Mouse (Mus musculus): ENCODE results near the gene Afg3l1.
"Not testable (repeated sequence)": the region's sequence is repeated elsewhere in the genome, so short reads cannot be mapped to it uniquely, and the experiment has no call there.

Afg3l1 gene

DNA sequence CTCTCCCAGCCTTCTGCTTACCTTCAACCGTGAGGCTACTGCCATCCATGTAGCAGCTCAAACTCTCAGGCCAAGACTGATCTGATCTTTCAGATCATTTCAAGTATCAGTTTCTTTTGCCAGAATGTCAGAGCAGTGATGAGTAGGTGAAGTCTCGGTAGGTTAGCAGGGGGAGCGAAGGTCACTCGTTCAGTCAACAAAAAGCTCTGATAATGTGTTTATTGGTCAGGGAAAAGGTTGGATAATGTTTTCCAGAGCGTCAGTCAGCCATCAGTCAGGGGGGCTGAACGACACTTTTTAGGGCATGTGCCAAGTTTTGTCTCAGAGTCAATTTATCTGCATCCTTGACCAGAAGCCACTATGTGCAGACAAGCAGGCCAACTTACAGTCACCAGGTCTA is 4.7 kb upstream of the Afg3l1 start:
- not testable (repeated sequence) for DNase-seq

- not testable (repeated sequence) for DNase-seq
These were observed 3.2 kb upstream of the Afg3l1 start for GRCm38 (mm10) chr8:123474549-123474948.

DNA sequence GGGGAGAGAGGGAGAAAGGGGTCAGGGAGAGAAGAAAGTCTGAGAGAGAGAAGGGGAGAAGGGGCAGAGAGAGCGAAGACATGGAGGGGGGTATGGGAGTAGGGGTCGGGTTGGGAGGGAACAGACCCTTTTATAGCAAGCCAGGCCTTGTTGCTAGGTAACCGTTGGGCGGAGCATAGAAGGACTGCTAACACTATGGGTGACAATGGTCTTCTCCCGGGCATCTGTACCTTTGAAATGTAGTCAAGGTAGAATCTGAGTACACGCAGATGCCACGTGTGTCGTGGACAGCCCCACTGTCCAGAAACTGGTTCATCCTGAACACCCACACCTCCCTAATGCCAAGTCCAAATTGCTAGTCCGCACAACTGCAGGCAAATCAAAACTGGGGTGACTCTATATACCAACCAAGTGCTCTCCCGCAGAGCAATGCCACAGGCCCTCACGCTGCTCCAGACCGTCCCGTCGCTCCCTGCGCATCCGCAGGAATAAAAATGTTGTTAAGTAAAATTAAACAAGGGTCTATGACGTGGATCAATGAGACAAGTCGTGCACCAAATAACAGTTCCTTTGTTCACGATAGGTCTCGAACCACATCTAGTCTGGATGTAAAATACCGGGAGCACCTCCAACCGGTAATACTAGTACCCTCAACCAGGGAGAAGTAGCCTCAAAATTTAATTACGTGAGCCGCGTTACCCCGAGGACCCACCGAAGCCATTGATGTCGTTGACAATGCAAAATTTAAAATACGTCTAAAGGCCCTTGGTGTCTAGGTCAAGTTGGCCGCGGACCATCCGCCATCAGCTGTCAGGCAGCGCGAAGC is 579 bp upstream of the Afg3l1 start:
- DNase-seq: peak; percentile 39

DNA sequence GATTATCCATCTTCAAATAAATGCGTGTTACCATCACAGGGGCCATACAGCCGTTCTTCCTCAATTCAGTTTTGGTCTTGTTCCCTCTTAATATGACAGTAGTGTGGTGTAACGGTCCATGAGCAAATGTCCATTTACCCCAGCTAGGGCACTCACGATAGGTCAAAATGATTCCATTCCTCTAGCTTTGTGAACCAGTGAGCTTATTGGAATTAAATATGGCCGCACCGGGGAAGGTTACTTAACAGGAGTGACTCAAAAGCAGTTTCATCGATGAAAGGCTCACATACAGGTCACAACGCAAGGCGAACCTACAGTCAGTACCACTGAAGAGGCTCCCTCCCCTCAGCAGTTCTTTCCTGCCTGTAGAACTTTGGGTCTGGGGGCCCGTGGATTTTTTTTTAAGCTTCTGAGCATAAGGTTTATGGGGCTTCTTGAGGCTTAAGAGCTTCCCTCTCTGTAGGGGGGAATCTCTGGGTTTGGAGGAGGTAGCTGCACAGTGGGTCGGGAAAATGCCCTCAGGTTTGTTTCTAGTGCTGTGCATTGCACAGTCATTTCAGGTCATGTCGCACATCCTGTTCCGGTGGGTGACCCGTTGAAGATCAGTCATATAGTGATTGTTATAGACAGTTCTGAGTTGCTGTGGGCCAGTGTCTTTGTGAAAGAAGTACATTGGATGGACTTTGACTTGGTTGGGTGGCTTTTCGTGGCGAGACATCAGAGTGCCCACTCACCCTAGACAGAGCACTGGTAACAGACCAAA is 934 bp downstream of the Afg3l1 start:
- no peak for DNase-seq

DNA sequence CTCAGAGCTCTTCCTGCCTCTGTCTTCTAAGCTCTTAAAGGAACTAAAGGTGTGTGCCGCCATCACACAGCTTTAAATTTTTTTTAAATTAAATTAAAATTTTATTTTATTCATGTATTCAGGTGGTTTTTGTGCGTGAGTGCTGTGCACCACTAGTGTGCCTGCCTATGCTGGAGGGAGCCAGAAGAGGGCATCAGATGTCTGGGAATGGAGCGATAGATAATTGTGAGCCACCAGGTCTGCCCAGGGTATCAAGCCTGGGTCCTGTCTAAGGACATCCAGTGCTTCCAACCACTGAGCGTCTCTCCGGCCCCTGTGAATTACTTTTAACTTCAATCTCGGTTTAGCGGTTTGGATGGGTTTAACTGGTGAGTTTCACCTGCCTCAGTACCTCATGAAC is 4.9 kb downstream of the Afg3l1 start:
- DNase-seq: no peak

DNA sequence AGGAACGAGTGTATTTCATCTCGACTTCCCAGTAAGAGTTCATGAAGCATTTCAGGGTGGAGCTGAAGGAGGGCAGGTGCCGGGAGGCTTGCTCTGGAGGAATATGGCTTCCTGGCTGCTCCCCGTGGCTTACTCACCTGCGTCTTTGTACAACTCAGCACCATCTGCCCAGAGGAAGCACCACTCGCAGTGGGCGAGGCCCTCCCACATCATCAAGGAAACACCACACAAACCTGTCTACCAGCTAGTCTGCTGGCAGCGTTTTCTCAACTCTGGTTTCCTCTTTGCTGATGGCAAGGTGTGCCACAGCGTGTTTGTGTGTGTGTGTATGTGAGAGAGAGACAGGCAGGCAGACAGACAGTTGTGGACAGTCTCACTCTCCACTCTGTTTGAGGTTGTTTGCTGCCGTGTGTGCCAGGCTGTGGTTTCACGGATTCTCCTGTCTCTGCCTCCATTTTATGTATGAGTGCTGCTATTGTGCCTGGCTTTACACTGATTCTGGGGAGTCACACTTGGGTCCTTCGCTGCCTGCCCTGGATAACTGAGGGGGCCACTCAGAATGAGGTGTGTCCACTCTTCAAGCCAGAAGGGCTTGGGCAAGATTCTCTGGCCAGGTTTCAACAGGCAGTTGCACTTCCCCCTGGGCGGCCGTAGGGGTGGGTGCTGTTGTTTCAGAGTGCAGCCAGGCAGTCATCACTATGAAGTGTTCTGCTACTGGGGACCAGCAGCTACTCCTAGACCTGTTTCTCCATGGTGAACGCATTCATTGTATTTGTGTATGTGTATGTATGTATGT is 13.8 kb downstream of the Afg3l1 start:
- no peak for DNase-seq

GRCm38 (mm10) chr8:123492898-123493297 is 15.2 kb downstream of the Afg3l1 start:
- no peak for DNase-seq

DNA sequence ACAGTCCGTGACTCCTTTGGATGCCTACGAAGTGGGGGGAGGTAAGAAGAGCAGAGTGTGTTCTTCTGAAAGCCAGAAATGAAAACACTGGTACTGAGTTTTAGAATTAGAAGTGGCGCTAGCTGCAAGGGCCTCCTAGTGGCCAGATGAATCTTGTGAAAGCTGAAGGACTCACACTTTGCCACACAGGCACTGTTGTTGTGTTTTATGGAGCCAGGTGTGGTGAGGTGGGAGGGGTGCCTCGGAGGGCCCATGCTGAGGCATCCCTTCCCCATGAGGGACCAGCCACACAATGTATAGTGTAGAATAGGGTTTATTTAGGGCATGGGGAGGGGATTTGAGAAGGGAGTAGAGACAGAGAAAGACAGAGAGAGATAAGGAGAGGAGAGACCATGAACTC is 20.0 kb downstream of the Afg3l1 start:
- DNase-seq: no peak

GRCm38 (mm10) chr8:123498963-123499362 is 21.3 kb downstream of the Afg3l1 start:
- DNase-seq: no peak

DNA sequence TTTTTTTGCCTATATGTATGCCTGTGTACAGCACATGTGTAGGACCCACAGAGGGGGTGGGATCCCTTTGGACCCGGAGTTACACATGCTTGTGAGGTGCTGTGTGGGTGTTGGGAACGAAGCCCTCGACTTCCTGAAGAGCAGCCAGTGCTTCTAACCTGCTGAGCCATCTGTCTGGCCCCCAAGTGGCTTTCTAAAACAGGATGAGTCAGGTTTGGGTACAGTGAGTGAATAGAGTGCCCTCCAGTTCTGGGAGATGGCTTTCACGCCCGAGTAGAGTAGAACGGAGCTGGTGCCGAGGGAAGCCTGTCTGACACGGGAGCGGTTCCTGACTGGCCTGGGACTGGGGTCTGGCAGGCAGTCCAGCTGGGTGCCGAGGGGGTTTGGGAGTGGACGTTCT is 21.9 kb downstream of the Afg3l1 start:
- DNase-seq: no peak

DNA sequence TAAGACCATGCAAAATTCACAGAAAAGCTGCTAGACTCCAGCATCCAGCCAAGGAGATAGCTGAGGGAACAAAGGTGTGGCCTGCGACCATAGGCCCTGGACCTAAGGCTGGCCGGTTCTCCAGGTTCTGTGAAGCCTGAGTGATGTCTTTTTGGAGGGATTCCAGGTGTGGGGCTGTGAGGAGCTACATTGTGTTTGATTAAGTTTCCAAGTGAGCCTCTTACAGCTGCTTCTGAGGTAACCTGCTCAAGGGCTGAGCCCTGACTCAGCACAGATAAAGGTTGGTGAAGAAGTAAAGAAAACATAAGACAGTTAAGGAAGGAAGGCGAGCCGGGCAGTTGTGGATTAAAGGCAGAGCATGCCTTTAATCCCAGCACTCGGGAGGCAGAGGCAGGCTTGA is 24.5 kb downstream of the Afg3l1 start:
- DNase-seq: no peak

DNA sequence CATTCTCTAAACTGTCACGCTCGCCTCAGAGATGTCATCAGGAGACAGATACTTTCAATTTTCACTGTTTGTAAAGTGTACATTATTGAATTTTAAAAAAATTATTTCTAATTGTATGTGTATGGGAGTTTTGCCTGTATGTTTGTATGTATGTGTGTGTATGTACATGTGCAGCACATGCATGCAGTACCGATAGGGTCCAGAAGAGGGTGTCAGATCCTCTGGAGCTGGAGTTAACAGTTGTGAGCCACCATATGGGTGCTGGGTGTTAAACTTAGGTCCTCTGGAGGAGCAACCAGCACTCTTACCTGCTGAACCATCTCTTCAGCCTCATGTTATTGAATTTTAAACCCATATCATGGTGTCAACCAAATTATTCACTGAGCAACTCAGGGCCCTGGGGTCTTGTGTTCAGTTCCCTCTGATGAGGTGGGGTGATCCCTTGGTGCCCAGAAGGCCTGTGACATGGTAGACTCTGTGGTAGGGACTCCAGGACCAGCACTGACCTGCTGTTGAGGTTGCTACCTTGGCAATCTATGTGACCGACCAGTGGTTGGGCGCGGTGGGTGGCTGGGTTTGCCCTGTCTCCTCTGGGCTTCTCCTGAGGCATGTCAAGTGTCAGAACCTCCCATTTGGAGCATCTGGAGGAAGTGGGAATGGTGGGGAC is 26.2 kb downstream of the Afg3l1 start:
- DNase-seq: no peak

DNA sequence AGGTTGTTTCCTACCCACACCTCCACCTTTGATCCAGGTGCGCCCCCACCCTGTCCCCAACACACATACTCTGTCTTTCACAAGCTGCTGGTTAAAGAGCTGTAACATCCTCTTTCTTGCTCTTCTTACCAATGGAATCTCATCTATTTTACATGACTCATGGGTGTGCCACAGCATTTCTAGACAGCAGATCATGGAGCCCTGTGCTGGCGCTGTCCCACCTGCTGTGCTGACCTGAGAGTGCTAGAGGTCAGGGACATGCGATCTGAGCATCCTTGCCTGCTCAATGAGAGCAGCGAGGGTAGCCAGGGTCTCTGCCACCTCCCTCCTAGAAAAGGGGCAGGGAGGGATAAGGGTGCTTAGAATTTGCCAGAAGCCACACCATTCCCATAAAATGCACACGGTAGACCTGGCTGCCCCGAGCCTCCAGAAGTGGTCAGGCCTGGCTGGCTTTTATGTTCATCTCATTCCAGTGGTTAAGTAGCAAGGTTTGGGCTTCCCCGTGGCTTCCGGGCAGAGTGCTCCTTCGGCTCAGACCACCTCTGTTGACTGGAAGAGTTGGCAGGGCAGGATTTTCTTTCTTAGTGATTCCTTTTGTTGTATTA is 27.0 kb downstream of the Afg3l1 start:
- DNase-seq: no peak

GRCm38 (mm10) chr8:123505267-123505666 is 27.6 kb downstream of the Afg3l1 start:
- no peak for DNase-seq

GRCm38 (mm10) chr8:123505695-123506094 is 28.0 kb downstream of the Afg3l1 start:
- no peak for DNase-seq

- DNase-seq: no peak
These were observed 29.4 kb downstream of the Afg3l1 start for GRCm38 (mm10) chr8:123507153-123507552.

- DNase-seq: no peak
These were observed 33.1 kb downstream of the Afg3l1 start for GRCm38 (mm10) chr8:123510819-123511218.

- no peak for DNase-seq
These were observed 36.4 kb downstream of the Afg3l1 start for GRCm38 (mm10) chr8:123514136-123514535.

- DNase-seq: peak; percentile 79
These were observed 37.3 kb downstream of the Afg3l1 start, which contains the start of gene Dbndd1 for GRCm38 (mm10) chr8:123514781-123515539. Dbndd1 (minus strand) TSS chr8:123515463.

DNA sequence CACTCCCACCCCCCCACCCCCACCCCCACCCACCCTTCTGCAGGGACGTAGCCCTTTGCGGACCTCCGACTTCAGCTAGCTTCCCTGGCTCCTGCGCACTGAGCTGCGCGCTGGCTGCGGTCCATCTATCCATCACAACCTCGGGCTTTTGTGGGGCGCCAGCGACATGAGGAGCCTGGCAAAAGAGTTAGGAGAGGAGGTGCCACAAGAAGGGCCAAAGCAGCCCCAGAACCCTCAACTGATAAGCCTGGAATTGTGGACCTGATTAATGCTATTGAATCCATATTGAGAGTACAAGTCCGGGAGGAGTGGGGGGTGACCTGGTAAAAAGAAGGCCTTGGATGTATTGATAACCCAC is 37.8 kb downstream of the Afg3l1 start:
- no peak for DNase-seq

GRCm38 (mm10) chr8:123516596-123516995 is 38.9 kb downstream of the Afg3l1 start:
- no peak for DNase-seq

- DNase-seq: no peak
These were observed 40.5 kb downstream of the Afg3l1 start for GRCm38 (mm10) chr8:123518172-123518571.

Measured in right cerebral cortex, postnatal 4 days (tissue).